Mouse (Mus musculus) megakaryocyte, embryonic 14.5 days (primary cell): ENCODE results near the gene Clec1b.

ENCODE experiments used
- FLI1 ChIP-seq: IDR thresholded peaks from 2 replicates; pipeline ENCODE4 v1.6.1; 2012; ENCODE audit warnings: low read length, inconsistent platforms, mixed read lengths
- GATA1 ChIP-seq: IDR thresholded peaks from 3 replicates; pipeline ENCODE4 v1.6.1; 2012; ENCODE audit warnings: mixed read lengths, low read length, inconsistent platforms, borderline replicate concordance

DNA sequence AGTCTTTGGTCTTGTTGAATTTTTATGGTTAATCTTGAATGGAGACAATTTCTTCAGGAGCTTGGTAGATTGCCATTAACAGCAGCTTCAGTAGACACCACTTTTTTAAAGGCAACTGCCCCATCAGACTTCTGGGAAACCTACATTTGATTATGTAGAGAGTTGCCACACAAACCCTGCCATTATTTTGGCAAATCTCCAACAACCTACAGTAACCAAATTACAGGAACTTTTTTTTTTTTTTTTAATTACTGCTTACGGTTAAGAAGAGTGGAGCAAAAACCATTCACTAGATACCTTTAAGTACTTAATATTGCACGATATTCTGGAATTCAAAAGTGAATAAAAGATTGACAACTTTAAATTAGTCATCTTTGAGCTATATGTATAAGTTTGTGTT is 37.6 kb upstream of the Clec1b start:
- TF ChIP-seq GATA1 (no peak), FLI1 (no peak)
